Mouse (Mus musculus) neural tube, embryonic 15.5 days (tissue): ENCODE measurements around the gene A530016L24Rik. TPM values are rescaled to one million over a fixed set of nuclear protein-coding genes. Genes with fewer than 3 reads are reported as not detected.

Experiments
- ATAC-seq: fragments of 200-750 bp; cut with Nextera tagmentation; 2 replicates; pipeline ENCODE4 v1.8.0; 2017; ENCODE audit warnings: mild to moderate bottlenecking, moderate TSS enrichment, moderate library complexity; ENCODE audit not compliant: low FRiP score
- H3K27ac ChIP-seq: fragments of 300-500 bp; sonication (generic); replicated peaks from 2 replicates; pipeline ENCODE4 v1.5.1; 2015; ENCODE audit warnings: mild to moderate bottlenecking, inconsistent platforms
- H3K27me3 ChIP-seq: fragments of 300-500 bp; sonication (generic); replicated peaks from 2 replicates; pipeline ENCODE4 v1.6.1; 2015; ENCODE audit warnings: inconsistent platforms
- H3K36me3 ChIP-seq: fragments of 300-500 bp; sonication (generic); 2 replicates; pipeline ENCODE4 v1.6.1; 2015; ENCODE audit warnings: inconsistent platforms
- H3K4me1 ChIP-seq: fragments of 300-500 bp; sonication (generic); 2 replicates; pipeline ENCODE4 v1.6.1; 2015; ENCODE audit warnings: inconsistent platforms
- H3K4me2 ChIP-seq: fragments of 300-500 bp; sonication (generic); 2 replicates; pipeline ENCODE4 v1.6.1; 2015; ENCODE audit warnings: inconsistent platforms, mild to moderate bottlenecking, moderate library complexity
- H3K4me3 ChIP-seq: fragments of 300-500 bp; sonication (generic); replicated peaks from 2 replicates; pipeline ENCODE4 v1.5.1; 2015; ENCODE audit warnings: mild to moderate bottlenecking, inconsistent platforms
- H3K9ac ChIP-seq: fragments of 300-500 bp; sonication (generic); replicated peaks from 2 replicates; pipeline ENCODE4 v1.6.1; 2015; ENCODE audit warnings: mild to moderate bottlenecking, inconsistent platforms
- H3K9me3 ChIP-seq: fragments of 300-500 bp; sonication (generic); replicated peaks from 2 replicates; pipeline ENCODE4 v1.6.1; 2016; ENCODE audit warnings: inconsistent platforms
- WGBS: fragments of 180-500 bp; shearing (Covaris S2); methylation state at CpG from one replicate; pipeline ENCODE4 v1.1.7; 2015; ENCODE audit warnings: mixed read lengths; 5-methylcytosine and 5-hydroxymethylcytosine counted together
- polyA plus RNA-seq: library from polyadenylated mRNA; unstranded; fragments of >200 nt; fragmentation: Nextera tagmentation; extraction: Ambion mirVana; gene quantifications from 2 replicates; pipeline ENCODE4 v1.2.1, GENCODE M21; 2015

Gene A530016L24Rik
- polyA plus RNA-seq, 1 experiment from 2014 or later = 0.20 TPM

DNA sequence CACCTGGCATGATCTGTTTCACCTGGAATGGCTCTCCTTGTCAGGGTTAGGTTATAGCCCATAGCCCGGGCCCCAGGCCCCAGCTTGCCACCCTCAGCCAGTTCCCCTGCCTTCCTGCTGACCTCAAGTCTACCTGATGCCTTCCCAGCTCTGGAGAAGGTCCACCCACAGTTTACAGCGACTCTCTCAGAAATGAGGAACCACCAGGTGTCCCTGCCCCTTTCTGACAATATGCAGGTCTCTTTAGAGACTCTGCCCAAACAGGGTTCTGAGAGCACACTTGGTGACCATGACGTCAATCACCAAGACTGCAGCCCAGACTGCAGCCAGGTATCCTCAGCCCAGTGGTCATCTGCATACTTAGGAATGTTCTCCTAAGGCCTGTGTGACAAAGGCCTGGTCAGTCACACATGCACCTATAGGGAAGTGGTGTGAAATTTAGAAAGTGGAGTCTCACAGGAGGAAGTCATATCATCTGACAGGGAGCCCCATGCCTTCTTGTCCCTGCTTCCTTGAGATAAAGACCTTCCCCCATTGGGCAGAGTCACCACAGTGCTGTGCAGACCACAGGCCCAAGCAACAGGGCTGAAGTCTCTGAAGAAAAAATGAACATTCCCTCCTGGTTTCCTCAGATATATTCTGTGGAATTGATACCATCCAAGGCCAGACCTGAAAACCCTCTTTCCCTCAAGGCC, 25.4 kb upstream of the A530016L24Rik start:
- no peak overlapping the region for H3K4me3 ChIP-seq
- peaks cover 27% of the 10 kb centered on the region for H3K4me1 ChIP-seq
- no peaks in the 10 kb centered on the region for H3K36me3 ChIP-seq
- no peak overlapping the region for H3K4me2 ChIP-seq
- ATAC-seq = no peak
- no peak overlapping the region for H3K9ac ChIP-seq
- no peaks in the 10 kb centered on the region for H3K9me3 ChIP-seq
- WGBS = 86% methylated on average over 3 of the region's 3 CpGs
- H3K27me3 ChIP-seq = peaks cover 12% of the 10 kb centered on the region; the same call in 1 of the 2 replicates
- H3K27ac ChIP-seq = no peak overlapping the region

DNA sequence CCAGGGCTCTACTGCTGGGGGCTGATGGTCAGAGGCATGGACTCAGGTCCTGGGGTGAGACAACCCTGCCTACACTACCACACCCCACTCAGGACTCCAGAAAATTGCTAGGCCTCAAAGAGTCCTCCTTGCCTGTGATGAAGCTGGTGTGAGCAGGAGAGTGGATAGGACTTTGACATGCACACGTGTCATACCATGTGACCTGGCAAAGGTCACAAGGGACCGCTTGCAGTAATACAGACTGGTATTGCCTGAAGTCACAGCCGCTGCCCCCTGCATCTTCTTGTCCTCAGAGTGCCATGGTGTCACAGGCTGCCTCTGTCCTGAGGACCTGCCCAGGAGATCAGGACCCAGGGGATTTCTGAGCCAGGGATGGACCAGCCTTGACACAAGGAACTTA, 24.7 kb upstream of the A530016L24Rik start:
- no peak for ATAC-seq
- Histone ChIP-seq H3K27me3 (peaks cover 9% of the 10 kb centered on the region; the same call in 1 of the 2 replicates), H3K9me3 (no peaks in the 10 kb centered on the region), H3K4me1 (peaks cover 28% of the 10 kb centered on the region), H3K27ac (peak overlapping the region; percentile 45), H3K4me3 (no peak overlapping the region), H3K4me2 (no peak overlapping the region), H3K36me3 (no peaks in the 10 kb centered on the region), H3K9ac (no peak overlapping the region)
- WGBS = 63% methylated on average over 3 of the region's 3 CpGs

- peaks cover 37% of the 10 kb centered on the region for H3K4me1 ChIP-seq
- no peaks in the 10 kb centered on the region for H3K9me3 ChIP-seq
- no peak overlapping the region for H3K9ac ChIP-seq
- H3K4me3 ChIP-seq = no peak overlapping the region
- no peak for ATAC-seq
- H3K36me3 ChIP-seq = no peaks in the 10 kb centered on the region
- no peak overlapping the region for H3K27ac ChIP-seq
- H3K4me2 ChIP-seq = no peak overlapping the region
- WGBS = 96% methylated on average over 17 of the region's 17 CpGs
- H3K27me3 ChIP-seq = 0 out of 2 replicates have a peak, but pooled peaks cover 6% of the 10 kb centered on the region
These were observed 23.3 kb upstream of the A530016L24Rik start for GRCm38 (mm10) chr12:112465928-112466327.

GRCm38 (mm10) chr12:112467387-112467786, 21.9 kb upstream of the A530016L24Rik start:
- H3K27ac ChIP-seq = no peak overlapping the region
- no peaks in the 10 kb centered on the region for H3K36me3 ChIP-seq
- H3K9ac ChIP-seq = no peak overlapping the region
- H3K4me1 ChIP-seq = peaks cover 42% of the 10 kb centered on the region
- no peak overlapping the region for H3K4me2 ChIP-seq
- WGBS = 80% methylated on average over 9 of the region's 10 CpGs
- H3K9me3 ChIP-seq = no peaks in the 10 kb centered on the region
- no peak for ATAC-seq
- no peak overlapping the region for H3K4me3 ChIP-seq
- H3K27me3 ChIP-seq = peaks cover 18% of the 10 kb centered on the region; the same call in 1 of the 2 replicates

- peaks cover 57% of the 10 kb centered on the region for H3K4me1 ChIP-seq
- no peak for ATAC-seq
- H3K27ac ChIP-seq = no peak overlapping the region
- WGBS = 81% methylated on average over 7 of the region's 7 CpGs
- H3K4me2 ChIP-seq = no peak overlapping the region
- H3K9me3 ChIP-seq = no peaks in the 10 kb centered on the region
- H3K4me3 ChIP-seq = no peak overlapping the region
- no peaks in the 10 kb centered on the region for H3K36me3 ChIP-seq
- no peak overlapping the region for H3K9ac ChIP-seq
- H3K27me3 ChIP-seq = peaks cover 20% of the 10 kb centered on the region; the same call in 1 of the 2 replicates
These were observed 19.9 kb upstream of the A530016L24Rik start for GRCm38 (mm10) chr12:112469393-112469792.

DNA sequence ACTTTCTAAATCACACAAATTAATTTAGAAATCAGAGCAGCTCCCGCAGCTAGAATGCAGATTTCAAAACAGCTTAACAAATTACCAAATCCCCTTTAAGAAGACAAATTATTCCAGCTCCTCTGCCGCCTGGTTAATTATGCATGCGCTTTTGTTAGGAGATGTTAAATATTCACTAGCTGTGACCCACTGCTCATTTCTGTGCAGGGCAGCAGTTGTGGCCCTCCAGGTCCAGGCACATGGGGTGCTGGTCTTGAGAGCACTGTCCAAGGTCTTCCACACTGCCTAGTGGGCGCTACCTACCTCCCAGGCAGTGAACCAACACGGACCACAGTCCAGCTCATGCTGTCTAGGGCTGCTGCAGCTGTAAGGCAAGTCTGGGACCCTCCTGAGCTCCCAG, 19.0 kb upstream of the A530016L24Rik start:
- Histone ChIP-seq H3K4me3 (no peak overlapping the region), H3K4me1 (peaks cover 52% of the 10 kb centered on the region), H3K27me3 (peaks cover 27% of the 10 kb centered on the region), H3K9ac (no peak overlapping the region), H3K4me2 (no peak overlapping the region), H3K27ac (peak overlapping the region; percentile 41; the same call in 1 of the 2 replicates), H3K9me3 (no peaks in the 10 kb centered on the region), H3K36me3 (no peaks in the 10 kb centered on the region)
- no peak for ATAC-seq
- WGBS = 32% methylated on average over 5 of the region's 5 CpGs

DNA sequence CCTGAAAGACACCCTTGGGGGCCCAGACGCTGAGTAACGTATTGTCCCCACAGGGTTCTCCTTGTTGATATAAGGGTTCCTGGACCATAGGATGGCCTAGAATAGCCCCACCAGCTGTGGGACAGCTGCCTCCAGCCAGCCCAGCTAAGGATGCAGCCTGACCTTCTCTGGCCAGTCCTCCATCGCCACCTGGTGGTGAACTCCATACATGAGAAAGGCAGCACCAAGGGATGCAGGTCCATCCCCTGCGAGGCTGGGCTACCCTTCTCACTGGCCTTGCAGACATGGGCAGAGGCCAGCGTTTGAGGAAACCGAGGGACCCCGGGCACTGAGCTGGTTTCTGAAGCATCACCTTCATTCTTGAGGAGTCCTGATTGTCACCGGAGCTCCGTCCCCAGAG, 15.5 kb upstream of the A530016L24Rik start:
- Histone ChIP-seq H3K36me3 (no peaks in the 10 kb centered on the region), H3K4me1 (peaks cover 55% of the 10 kb centered on the region), H3K27ac (no peak overlapping the region), H3K27me3 (peaks cover 30% of the 10 kb centered on the region), H3K9me3 (no peaks in the 10 kb centered on the region), H3K4me3 (no peak overlapping the region), H3K4me2 (peak overlapping the region; percentile 19), H3K9ac (no peak overlapping the region)
- ATAC-seq = peak; percentile 71
- 8% methylated on average over 9 of the region's 9 CpGs for WGBS

DNA sequence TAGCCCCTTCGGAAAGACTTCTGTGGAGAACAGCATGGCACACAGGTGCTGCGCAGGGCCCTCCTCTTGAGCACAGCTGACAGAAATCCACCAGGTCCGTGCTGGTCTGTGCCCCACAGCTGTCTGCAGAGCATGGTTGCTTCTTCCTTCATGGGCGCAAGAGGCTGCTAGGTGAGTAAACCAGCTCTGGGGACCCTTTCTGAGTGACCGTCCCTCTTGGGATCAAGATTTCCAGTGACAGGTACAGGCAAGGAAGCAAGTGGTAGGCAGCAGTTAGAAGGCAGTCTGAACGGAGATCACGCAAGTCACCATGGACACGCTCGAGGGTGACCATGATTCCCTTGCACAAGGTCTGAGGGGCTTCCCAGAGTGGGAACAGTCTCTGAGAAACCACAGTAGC, 287 bp downstream of the A530016L24Rik start:
- no peak overlapping the region for H3K27ac ChIP-seq
- peaks cover 16% of the 10 kb centered on the region for H3K4me1 ChIP-seq
- no peak overlapping the region for H3K4me2 ChIP-seq
- no peak for ATAC-seq
- WGBS = 91% methylated on average over 9 of the region's 9 CpGs
- H3K4me3 ChIP-seq = no peak overlapping the region
- H3K27me3 ChIP-seq = peaks cover 11% of the 10 kb centered on the region; the same call in 1 of the 2 replicates
- H3K9ac ChIP-seq = no peak overlapping the region
- no peaks in the 10 kb centered on the region for H3K36me3 ChIP-seq
- no peaks in the 10 kb centered on the region for H3K9me3 ChIP-seq

DNA sequence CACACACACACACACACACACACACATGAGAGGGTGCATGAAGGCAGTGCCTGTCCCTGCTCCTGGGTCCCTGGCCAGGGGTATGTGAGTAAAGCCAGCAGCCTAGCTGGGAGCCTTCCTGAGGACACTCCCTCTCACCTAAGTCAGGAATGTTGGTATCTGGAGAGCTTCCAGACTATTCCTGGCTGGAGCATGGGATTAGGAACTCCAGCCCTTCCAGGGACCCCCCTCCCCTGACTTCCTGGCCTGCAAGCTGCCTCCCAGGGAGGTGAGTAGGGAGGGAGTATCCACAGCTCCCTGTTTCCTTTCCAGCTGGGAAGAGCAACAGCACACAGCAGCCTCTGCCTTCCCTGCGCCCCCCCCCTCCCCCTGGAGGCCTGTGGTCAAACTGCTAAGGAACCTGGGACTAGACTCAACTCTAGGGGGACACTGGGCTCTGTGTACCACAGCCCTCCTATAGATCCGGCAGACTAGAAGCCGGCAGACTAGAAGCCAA, 1.2 kb downstream of the A530016L24Rik start:
- 52% methylated on average over 3 of the region's 3 CpGs for WGBS
- Histone ChIP-seq H3K9me3 (no peaks in the 10 kb centered on the region), H3K36me3 (no peaks in the 10 kb centered on the region), H3K27me3 (peaks cover 11% of the 10 kb centered on the region; the same call in 1 of the 2 replicates), H3K4me3 (no peak overlapping the region), H3K4me2 (no peak overlapping the region), H3K4me1 (peaks cover 16% of the 10 kb centered on the region), H3K9ac (no peak overlapping the region), H3K27ac (0 out of 2 replicates have a peak overlapping the region, but pooled peaks have one; percentile 30)
- ATAC-seq = 0 out of 2 replicates have a peak, but pooled peaks have one; percentile 21

DNA sequence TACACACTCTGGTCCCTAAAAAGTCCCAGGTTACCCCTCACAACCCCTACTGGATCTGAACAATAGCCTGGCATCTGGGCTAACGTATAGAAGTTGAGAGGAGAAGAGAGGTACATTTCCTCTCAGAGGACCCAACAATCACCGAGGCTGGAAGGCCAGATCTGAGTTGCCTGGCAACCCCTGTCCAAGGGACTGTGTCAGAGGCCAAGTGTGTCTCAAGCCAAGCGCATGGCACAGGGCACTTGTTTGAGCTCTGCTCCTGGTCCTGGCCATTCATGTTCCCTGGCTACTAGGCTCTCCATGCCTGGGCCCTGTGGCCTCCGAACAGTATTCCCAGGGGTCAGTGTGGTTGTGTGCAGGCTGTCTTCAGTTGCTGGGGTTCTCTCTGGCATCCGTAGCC, 6.9 kb downstream of the A530016L24Rik start:
- no peak for ATAC-seq
- H3K9ac ChIP-seq = no peak overlapping the region
- H3K9me3 ChIP-seq = no peaks in the 10 kb centered on the region
- H3K27ac ChIP-seq = no peak overlapping the region
- H3K4me3 ChIP-seq = no peak overlapping the region
- H3K4me2 ChIP-seq = no peak overlapping the region
- 65% methylated on average over 5 of the region's 5 CpGs for WGBS
- 0 out of 2 replicates have a peak, but pooled peaks cover 3% of the 10 kb centered on the region for H3K36me3 ChIP-seq
- peaks cover 7% of the 10 kb centered on the region for H3K4me1 ChIP-seq
- peaks cover 8% of the 10 kb centered on the region; the same call in 1 of the 2 replicates for H3K27me3 ChIP-seq

- Histone ChIP-seq H3K27me3 (peaks cover 8% of the 10 kb centered on the region; the same call in 1 of the 2 replicates), H3K9me3 (no peaks in the 10 kb centered on the region), H3K36me3 (0 out of 2 replicates have a peak, but pooled peaks cover 3% of the 10 kb centered on the region), H3K4me1 (no peaks in the 10 kb centered on the region), H3K4me2 (no peak overlapping the region), H3K27ac (no peak overlapping the region), H3K9ac (no peak overlapping the region), H3K4me3 (no peak overlapping the region)
- 84% methylated on average over 8 of the region's 8 CpGs for WGBS
- ATAC-seq = no peak
These were observed 8.5 kb downstream of the A530016L24Rik start for GRCm38 (mm10) chr12:112497731-112498130.

DNA sequence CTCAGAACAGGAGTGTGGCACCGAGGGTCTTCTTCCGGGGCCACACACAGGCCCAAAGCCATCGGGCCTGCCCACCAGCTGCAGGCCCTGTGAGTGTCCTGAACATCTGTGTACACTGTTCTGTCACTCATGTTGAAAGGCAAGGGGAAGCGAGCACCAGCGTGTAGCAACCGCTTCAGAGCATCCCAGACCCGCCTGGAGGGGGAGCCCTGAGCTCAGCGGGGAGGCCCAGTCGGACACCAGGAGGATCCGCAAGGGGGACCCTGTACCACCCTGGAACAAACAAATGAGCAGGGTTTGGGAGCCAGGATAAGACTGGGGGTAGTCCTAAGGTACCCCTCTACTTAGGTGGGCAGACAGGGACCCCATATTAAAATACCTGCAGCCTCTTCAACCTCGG, 9.4 kb downstream of the A530016L24Rik start:
- Histone ChIP-seq H3K27ac (no peak overlapping the region), H3K9ac (no peak overlapping the region), H3K4me3 (no peak overlapping the region), H3K36me3 (0 out of 2 replicates have a peak, but pooled peaks cover 3% of the 10 kb centered on the region), H3K4me2 (no peak overlapping the region), H3K4me1 (no peaks in the 10 kb centered on the region), H3K27me3 (peaks cover 8% of the 10 kb centered on the region; the same call in 1 of the 2 replicates), H3K9me3 (no peaks in the 10 kb centered on the region)
- 48% methylated on average over 11 of the region's 11 CpGs for WGBS
- ATAC-seq = no peak
